Mouse (Mus musculus): ENCODE results near the gene Pla2g4d.

Gene Pla2g4d

DNA sequence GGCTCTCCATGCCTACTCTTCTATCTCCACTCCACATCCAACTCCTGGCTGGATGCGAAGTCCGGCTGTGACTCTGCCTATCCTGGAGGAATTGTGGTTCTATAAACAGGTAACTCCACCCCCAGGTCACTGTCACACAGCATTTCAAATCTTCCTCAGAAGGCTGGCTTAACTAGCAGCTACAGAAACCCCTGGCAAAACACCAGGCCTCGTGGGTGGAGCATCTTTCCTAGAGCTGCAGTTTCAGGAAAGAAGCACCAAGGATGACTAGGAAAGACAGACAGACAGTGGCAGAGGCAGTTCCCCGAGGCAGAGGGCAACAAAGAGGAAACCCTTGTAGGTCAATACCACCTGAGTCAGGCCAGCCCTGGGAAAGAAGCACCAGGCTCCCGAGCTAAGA is at the start of gene Pla2g4d:
TSS of gene Pla2g4d (minus strand) at position 203 of the 400 bp plus-strand sequence.
- in situ Hi-C loops (cut with MboI, MseI) = loop anchor here (5.0 to 10.0 kb wide), 3 partner anchors 87 to 104 kb away; no protein-coding TSS in a partner anchor

DNA sequence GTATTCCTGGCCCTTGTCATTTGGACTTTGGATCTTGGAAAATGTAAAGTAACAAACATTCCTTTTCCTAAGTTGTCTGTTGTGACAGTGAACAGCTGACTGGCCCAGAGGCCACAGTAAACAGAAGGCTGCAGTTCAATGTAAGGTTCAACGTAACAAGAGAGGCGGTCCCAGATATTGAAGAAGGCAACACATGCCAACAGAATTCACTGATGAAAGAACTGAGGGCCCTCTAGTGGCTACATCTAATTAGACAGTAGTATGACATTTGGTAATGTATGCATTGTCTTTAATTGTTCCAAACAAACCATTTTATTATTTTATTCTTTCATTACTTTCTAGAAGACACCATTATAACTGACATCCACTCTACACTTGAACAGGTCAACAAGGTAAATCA is 48.9 kb upstream of the Pla2g4d start:
- in situ Hi-C loops (cut with MboI, MseI) = no loop called here

DNA sequence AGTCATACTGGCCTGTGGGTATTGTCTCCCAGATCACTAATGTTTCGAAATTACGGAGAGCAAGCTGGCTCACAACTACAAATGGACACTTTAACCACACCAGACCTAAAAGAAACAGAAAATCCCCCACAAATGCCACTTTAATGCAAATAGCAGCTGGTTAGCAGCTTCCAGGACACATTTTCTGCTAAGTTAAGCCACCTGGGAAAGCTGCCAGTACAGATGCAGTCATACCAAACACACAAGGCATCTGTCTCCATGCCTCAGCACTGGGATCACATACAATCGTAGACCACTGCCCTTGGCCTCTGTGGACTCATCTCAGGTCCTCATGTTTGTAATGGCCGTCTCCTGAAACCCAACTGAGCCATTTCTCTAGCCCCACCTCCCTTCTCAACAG is 42.6 kb upstream of the Pla2g4d start:
- in situ Hi-C loops (cut with MboI, MseI) = no loop called here

DNA sequence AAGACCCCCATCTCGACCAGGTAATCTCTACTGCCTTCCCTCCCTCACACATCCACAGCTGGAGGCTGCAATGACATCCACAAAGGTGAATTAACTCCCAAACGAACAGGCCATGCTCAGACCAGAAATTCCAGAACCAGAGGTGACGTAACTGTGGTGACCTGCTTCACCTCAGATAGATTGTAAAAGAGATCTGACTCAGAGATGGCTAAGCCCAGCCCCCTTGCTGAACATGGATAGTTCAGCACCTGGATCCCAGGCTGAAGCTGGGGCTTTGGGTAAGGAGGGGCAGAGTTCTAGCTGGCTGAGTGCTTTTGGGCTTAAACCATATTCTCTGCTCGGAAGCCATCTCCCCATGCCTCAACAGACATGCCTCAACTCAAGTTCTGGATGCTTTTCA is 26.1 kb upstream of the Pla2g4d start:
- in situ Hi-C loops (cut with MboI, MseI) = no loop called here

DNA sequence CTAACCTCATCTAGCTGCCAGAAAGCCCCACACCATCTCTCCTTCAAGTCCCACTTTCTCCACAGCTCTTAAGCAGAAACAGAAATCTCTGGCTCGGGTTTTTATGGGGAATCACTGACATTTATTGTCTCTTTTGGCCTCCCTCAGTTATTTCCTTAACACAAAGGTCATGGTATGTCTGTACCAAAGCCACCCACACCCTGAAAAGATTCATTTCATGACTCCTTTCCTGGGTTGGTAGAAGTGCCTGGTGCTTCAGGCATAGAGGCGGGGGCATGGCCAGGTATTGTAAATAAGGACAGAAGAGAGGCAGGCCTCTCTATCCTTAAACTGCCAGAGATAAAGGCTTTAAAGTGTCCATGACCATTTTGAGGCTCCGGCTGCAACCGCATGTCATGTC is 25.5 kb upstream of the Pla2g4d start:
- in situ Hi-C loops (cut with MboI, MseI) = no loop called here

- in situ Hi-C loops (cut with MboI, MseI) = no loop called here
These were observed 25.0 kb upstream of the Pla2g4d start, which contains the start of gene Pla2g4f for GRCm38 (mm10) chr2:120313976-120314375. Gene Pla2g4f, minus strand, starts transcription at chr2:120314165.

DNA sequence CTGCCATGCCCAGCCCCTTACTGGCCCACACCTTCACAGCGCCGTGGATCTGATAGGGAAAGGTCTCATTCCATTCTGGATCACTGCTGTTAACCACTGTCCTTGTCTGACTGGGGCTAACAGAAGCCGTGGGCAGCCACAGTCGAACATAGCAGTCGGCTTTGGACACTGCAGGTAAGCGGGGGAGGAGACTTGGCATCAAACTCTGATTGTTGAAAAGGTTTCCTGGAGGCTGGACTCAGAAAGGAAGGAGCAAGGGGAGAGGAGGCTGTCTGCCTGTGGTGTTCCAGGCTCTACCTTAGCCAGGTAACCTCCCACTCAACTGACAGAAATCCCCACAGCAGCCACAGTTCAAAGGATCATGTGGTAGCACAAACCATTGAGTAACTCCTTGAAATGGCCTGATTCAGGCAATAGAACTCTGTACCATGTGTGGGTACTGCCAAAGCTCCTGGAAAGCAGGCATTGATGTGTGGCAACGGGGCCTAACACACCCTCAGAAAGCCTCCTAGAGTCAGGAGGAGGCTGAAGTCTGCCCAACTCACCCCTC is 23.4 kb upstream of the Pla2g4d start:
- in situ Hi-C loops (cut with MboI, MseI) = no loop called here

- in situ Hi-C loops (cut with MboI, MseI) = no loop called here
These were observed 15.1 kb upstream of the Pla2g4d start for GRCm38 (mm10) chr2:120304113-120304512.

GRCm38 (mm10) chr2:120301076-120301475 is 12.1 kb upstream of the Pla2g4d start:
- in situ Hi-C loops (cut with MboI, MseI) = no loop called here

- in situ Hi-C loops (cut with MboI, MseI) = loop anchor here in 1 of 2 experiments (10.0 kb wide), 1 partner anchor 1615 kb away; no protein-coding TSS in a partner anchor
These were observed 10.9 kb upstream of the Pla2g4d start for GRCm38 (mm10) chr2:120299866-120300265.

GRCm38 (mm10) chr2:120296160-120296559 is 7.2 kb upstream of the Pla2g4d start:
- in situ Hi-C loops (cut with MboI, MseI) = loop anchor here in 1 of 2 experiments (10.0 kb wide), 1 partner anchor 1611 kb away; no protein-coding TSS in a partner anchor

DNA sequence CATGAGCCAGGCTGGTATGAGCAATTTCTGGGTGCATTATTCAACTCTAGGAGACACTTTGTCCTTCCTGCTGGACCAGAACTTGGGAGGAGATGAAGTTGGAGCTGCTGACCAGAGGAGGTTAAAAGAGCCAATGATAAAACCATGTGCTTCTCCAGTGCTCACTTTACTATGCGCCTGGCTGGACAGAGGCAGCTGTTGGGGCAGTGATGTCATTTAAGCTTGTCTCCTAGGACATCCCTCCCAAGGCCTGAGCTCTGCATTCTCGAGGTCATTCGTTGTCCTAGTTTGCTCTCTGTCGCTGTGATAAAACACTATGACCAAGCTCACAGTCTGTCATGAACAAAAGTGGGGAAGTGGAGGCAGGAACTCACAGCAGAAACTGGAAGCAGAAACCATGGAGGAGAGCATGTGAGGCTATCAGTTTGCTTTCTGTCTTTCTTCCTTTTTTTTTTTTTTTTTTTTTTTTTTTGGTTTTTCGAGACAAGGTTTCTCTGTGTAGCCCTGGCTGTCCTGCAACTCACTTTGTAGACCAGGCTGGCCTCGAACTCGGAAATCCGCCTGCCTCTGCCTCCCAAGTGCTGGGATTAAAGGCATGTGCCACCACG is 2.6 kb upstream of the Pla2g4d start:
- in situ Hi-C loops (cut with MboI, MseI) = loop anchor here in 1 of 2 experiments (10.0 kb wide), 1 partner anchor 1607 kb away; no protein-coding TSS in a partner anchor

DNA sequence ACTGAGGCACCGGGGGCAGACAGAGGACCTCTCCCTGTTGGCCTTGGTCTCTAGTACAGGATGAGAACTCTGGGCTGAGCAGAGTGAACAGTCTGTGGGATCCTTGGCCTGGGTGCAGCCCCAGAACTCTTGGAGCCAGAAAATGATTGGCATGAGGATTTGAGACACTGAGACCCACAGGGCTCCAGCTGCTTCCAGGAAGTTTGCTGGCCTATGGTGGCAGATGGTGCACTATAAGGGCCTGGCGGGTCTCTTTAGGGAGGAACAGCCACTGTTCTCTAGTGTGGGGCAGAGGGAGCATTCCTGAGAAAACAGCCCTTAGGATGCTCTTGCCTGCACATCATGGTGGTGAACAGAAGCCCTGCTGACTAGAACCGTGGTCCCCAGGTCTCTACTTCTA is 596 bp downstream of the Pla2g4d start:
- in situ Hi-C loops (cut with MboI, MseI) = loop anchor here (5.0 to 10.0 kb wide), 3 partner anchors 86 to 104 kb away; no protein-coding TSS in a partner anchor

DNA sequence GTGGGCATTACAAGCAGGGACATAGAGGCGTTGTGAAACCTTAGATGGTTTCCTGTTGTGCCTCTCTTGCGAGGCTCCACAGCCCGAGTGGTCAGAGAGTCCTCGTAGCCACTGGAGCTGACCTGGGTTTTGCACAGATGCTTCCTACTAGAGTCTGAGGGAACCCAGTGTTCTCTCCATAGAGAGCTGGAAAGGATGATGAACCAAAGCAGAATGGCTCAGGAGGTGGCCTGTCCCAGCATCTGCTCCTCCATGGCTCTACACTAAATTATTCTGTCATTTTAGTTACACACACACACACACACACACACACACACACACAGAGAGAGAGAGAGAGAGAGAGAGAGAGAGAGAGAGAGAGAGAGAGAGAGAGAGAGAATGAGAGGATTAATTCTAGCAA is 3.4 kb downstream of the Pla2g4d start:
- in situ Hi-C loops (cut with MboI, MseI) = loop anchor here (5.0 to 10.0 kb wide), 3 partner anchors 83 to 101 kb away; no protein-coding TSS in a partner anchor

DNA sequence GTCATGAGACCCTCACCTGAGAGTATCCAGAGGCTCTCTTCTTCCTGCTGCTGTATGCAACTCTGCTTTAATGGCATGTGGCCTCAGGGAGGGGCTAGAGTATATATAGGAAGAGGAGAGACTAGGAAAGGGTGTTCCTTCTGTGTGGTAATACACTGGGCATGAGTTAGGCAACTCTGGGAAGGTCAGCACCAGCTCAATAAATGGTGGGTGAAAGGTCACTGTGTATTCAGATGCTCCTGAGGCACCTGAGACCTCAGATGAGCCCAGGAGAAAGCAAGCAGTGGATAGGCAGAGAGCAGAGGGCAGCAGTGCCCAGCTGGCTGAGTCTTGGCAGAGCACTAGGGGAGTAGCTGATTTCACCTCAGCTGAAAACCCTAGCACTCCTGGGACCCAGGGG is 4.3 kb downstream of the Pla2g4d start:
- in situ Hi-C loops (cut with MboI, MseI) = loop anchor here (5.0 to 10.0 kb wide), 3 partner anchors 82 to 100 kb away; no protein-coding TSS in a partner anchor

GRCm38 (mm10) chr2:120284094-120284493 is 4.9 kb downstream of the Pla2g4d start:
- in situ Hi-C loops (cut with MboI, MseI) = loop anchor here in 1 of 2 experiments (10.0 kb wide), 1 partner anchor 99 kb away; no protein-coding TSS in a partner anchor

DNA sequence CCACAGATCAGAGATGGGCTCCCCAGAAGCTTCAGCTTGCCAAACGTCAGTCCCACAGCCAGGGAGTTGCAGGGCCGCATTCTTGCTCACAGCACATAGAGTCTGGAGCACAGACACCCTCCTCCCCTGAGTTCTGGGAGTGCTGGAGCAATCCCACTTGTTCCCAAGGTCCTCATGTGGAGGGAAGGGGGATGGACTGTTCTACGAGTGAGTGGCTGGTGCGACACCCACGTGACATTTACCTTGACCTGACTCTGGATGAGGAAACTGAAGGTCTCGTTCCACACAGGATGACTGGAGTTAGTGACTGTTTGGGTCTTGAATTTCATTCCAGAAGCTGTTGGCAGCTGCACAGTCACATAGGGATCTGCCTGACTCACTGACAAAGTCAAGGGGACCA is 5.4 kb downstream of the Pla2g4d start:
- in situ Hi-C loops (cut with MboI, MseI) = loop anchor here in 1 of 2 experiments (10.0 kb wide), 1 partner anchor 99 kb away; no protein-coding TSS in a partner anchor

GRCm38 (mm10) chr2:120281221-120281620 is 7.8 kb downstream of the Pla2g4d start:
- in situ Hi-C loops (cut with MboI, MseI) = loop anchor here in 1 of 2 experiments (10.0 kb wide), 1 partner anchor 96 kb away; no protein-coding TSS in a partner anchor

- in situ Hi-C loops (cut with MboI, MseI) = loop anchor here in 1 of 2 experiments (10.0 kb wide), 1 partner anchor 95 kb away; no protein-coding TSS in a partner anchor
These were observed 9.0 kb downstream of the Pla2g4d start for GRCm38 (mm10) chr2:120279961-120280360.

- in situ Hi-C loops (cut with MboI, MseI) = no loop called here
These were observed 12.0 kb downstream of the Pla2g4d start for GRCm38 (mm10) chr2:120276951-120277350.

GRCm38 (mm10) chr2:120268635-120269034 is 20.4 kb downstream of the Pla2g4d start:
- in situ Hi-C loops (cut with MboI, MseI) = loop anchor here in 1 of 2 experiments (5.0 kb wide), 1 partner anchor 206 kb away; no protein-coding TSS in a partner anchor

- in situ Hi-C loops (cut with MboI, MseI) = loop anchor here in 1 of 2 experiments (5.0 kb wide), 1 partner anchor 203 kb away; no protein-coding TSS in a partner anchor
These were observed 23.5 kb downstream of the Pla2g4d start for GRCm38 (mm10) chr2:120265523-120265922.
